Mouse (Mus musculus): ENCODE data around the gene Pgap1.

Pgap1 gene

DNA sequence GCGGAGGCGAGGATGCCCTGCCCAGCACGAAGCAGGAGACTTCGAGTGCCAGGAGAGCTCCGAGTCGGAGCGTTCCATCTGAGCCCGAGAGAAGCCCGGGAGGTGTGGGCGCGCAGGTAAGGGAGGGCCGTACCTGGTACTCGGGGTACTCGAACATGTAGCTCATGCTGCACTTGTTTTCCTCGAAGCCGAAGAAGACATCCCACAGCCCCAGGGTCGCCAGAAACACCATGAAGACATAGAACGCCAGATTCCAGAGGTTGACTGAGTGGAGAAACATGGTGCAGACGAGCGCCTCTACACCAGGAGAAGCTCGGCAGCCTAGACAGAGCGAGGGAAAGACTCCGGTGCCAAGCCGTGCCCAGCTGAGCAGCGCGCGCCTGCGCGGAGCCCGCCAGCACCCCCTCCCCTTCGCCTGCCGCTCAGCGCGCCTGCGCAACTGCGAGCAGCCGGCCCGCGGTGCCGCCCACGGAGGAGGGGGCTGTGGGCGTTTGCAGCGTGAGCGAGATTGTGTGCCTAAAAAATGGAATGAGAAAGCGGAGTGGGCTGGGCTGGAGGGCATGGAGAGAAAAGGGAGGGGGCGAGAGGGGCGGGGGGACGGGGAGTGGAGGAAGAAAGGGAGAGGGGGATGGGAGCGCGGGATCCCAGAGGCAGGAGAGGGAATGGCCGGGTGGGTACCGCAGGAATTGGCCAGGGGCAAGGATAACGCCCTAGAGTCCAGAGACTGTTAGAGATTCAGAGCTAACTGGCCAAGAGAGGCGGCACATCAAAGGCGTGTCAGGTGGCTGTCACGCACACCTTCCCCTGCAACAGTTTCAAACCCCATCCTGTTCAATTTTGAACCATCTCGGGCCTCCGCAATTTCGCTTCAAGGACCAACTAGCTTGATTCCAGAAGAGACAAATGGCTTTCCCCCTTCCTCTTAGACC lies at the start of gene Pgap1:
Gene Pgap1, minus strand, starts transcription at position 384 of the 929 bp plus-strand sequence.
- DNase-seq (ENCODE audit: low read depth, low spot score): peak; percentile 96

DNA sequence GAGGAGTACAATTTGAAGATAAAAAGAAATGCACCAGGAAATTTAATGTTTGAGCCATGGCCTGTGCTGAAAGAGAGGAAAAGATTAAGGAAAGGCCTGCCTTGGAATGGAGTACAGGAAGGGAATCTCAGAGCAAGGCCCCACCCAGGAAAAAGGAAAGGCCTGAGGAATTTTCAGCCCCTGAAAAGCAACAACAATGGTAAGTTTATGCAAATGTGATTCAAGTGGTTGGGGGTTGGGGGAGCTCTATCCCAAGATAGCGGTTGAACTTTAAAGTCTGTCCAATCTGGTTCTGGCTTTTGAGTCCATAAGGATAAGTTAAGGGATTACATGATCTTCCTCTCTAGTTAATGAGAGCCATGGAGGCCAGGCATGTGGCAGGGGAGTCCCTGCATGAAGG lies 49.5 kb upstream of the Pgap1 start:
- DNase-seq (ENCODE audit: low read depth, low spot score): peak; percentile 71

DNA sequence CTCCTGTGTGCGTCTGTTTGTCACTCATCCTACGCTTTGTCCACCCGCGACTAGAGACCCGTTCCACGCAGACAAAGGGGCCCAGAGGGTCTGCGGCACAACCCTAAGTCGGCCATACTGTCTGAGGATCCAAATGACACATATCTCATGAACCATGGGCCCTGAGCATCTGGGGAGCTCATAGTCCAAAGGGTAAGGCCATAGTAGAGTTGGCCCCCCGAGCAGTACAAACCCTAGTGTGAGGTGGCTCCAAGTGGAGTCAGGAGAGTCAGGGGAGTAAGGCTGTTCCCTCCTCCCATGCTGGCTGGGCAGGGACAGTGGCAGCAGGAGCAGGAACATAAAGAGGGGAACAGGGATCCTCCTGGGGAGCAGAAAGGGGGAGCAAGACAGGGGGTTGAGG lies 44.2 kb upstream of the Pgap1 start:
- no peak for DNase-seq (ENCODE audit: low read depth, low spot score)

DNA sequence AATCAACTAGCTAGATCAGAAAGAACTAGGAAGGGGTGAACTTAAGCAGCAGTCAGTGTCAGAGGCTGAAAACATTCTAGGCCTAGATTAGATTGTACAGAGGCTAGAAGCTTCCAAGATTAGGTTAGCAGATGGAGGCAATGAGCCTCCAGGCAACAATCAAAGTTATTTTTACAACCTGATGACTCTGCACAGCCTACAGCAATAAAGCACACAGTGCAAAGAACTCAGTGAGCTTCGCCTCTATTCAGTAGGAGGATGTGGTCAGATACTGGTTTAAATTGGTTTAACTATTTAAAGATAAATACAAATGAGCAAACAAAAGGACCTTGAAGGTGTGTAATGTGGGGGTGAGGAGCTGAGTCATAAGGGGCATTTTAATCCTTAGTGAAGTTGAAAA lies 42.8 kb upstream of the Pgap1 start:
- DNase-seq (ENCODE audit: low read depth, low spot score): no peak

- no peak for DNase-seq (ENCODE audit: low read depth, low spot score)
Measured at GRCm38 (mm10) chr1:54597594-54598217, 40.2 kb upstream of the Pgap1 start.

GRCm38 (mm10) chr1:54596151-54596550 lies 38.7 kb upstream of the Pgap1 start:
- no peak for DNase-seq (ENCODE audit: low read depth, low spot score)

GRCm38 (mm10) chr1:54587076-54587475 lies 29.6 kb upstream of the Pgap1 start:
- DNase-seq (ENCODE audit: low read depth, low spot score): no peak

GRCm38 (mm10) chr1:54585971-54586555 lies 28.6 kb upstream of the Pgap1 start:
- DNase-seq (ENCODE audit: low read depth, low spot score): no peak

DNA sequence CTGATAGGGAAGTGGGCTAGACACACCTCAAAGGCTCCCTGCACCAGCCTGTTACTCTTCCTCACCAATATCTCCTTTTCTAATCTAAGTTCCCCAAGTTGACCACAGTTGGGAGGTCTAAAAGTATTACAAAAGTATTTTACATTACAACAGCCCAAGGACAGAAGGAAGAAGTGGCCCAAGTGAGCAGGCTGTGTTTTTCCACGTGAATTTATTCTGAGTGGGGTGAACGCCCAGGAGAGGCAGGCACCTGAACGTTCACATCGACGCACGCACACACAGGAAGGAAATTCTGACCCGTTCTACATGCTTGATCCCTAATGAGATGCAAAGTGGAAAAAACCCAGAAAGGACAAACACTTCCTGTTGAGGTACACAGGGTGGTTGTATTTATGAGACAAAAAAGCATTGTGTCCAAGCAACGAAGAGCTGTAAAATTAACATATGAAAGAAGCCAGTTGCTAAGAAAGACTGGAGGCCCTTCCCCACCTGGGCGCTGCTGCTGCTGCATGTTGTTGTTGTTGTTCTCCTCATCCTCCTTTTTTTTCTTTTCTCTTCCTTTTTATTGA lies 27.9 kb upstream of the Pgap1 start:
- peak; percentile 74 for DNase-seq (ENCODE audit: low read depth, low spot score)

- peak; percentile 30 for DNase-seq (ENCODE audit: low read depth, low spot score)
Measured at GRCm38 (mm10) chr1:54584588-54585277, 27.2 kb upstream of the Pgap1 start.

GRCm38 (mm10) chr1:54578358-54579184 lies 21.1 kb upstream of the Pgap1 start:
- no peak for DNase-seq (ENCODE audit: low read depth, low spot score)

- no peak for DNase-seq (ENCODE audit: low read depth, low spot score)
Measured at GRCm38 (mm10) chr1:54569102-54569501, 11.6 kb upstream of the Pgap1 start.

- DNase-seq (ENCODE audit: low read depth, low spot score): no peak
Measured at GRCm38 (mm10) chr1:54563923-54564322, 6.4 kb upstream of the Pgap1 start.

- no peak for DNase-seq (ENCODE audit: low read depth, low spot score)
Measured at GRCm38 (mm10) chr1:54556586-54557221, 780 bp downstream of the Pgap1 start.

DNA sequence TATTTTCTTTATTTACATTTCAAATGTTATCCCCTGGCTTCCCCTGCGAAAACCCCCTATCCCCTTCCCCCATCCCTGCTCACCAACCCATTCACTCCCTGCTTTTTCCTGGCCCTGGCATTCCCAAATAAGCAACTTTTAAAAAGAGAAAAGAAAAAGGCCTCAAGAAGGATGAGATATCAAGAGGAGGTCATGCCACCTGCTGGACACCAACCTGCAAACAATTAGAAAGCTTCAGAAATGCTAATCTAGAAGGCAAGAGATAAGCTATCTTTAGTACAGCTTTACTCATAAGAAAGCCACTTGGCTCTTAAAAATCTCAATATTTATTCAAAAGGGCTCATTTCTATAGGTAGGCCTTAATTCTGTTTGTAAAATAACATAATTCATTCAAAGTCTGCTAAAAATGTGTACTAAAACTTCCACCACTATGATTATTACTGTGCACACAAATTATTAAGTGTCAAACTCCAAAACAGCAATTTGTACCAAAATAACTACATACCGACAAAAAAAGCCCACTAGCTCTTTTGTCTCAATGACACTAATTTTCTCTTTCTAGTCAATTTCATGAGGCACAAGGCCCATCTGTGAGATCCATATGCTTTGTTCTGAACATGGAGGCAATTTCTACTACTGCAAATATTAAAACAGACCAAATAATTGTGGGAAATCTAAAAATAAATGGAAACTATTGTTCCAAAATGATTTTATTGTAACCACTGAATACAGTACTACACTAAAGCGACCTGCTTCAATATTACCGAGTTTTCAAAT lies 1.9 kb downstream of the Pgap1 start:
- no peak for DNase-seq (ENCODE audit: low read depth, low spot score)

DNA sequence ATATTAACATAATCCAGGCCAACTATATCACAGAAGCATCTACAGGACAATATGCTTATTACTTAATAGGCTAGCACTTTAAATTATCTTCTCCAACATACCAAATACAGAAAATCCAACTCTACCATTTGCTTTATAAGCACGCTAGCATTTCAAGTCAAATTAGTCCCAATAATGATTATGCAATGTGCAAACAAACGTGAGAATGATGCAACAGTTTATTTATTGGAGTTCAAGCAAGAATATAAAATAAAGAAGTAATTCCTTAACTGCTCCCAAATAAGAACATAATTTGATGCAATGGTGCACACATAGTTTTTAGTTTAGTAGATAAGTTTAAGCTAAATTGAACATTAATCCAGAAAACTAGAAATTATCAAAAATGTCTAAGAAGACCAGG lies 4.9 kb downstream of the Pgap1 start:
- no peak for DNase-seq (ENCODE audit: low read depth, low spot score)

GRCm38 (mm10) chr1:54545200-54545599 lies 12.3 kb downstream of the Pgap1 start:
- DNase-seq (ENCODE audit: low read depth, low spot score): no peak

DNA sequence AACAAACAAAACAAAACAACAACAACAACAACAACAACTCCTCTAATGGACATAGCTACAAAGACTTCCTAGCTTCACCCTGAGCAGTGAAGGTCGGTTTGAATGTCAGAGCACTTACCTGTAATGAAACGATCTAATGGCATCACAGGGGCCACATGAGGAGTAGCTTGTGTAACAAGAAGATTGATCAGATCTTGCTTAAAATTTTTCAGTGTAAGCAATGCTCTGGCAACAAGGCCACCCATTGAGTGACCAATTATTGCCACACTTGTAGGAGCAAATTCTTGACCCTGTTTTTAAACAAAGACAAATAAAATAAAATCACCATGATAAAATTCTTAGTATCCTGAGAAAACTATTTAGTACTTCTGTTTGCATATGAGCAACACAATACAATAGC lies 14.6 kb downstream of the Pgap1 start:
- DNase-seq (ENCODE audit: low read depth, low spot score): no peak

DNA sequence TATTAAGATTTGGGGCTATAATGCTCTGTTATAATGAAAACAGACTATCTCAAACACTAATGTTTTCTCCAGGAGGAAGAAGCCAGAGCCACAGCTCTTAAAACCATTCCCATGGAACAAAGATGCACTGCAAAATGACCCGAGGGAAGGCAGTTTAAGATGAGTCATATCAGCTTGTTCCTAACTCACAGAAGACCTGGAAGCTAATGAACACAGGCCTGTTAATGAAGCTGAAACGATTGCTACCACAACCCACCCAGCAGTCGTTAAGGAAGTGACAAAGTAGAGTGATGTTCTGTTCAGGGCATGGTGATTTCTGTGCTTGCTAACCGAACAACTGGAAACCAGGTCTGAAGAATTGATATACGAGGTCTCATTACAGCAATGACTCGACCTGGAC lies 26.3 kb downstream of the Pgap1 start:
- no peak for DNase-seq (ENCODE audit: low read depth, low spot score)

GRCm38 (mm10) chr1:54523717-54524116 lies 33.8 kb downstream of the Pgap1 start:
- no peak for DNase-seq (ENCODE audit: low read depth, low spot score)

All from ZHBTc4 (cell line).